Mouse (Mus musculus): ENCODE measurements around the gene Tnrc6c. TPM values are rescaled to one million over a fixed set of nuclear protein-coding genes. Genes with fewer than 3 reads are reported as not detected.

The Tnrc6c gene
- total and polyA plus RNA-seq, 3 experiments: 6.9 to 16.7 (median 12.8) TPM

- TF ChIP-seq CHD1 (IDR thresholded peaks at IDR 0.05; ENCODE audit: low read depth, low read length) (no peak), EP300 (IDR thresholded peaks at IDR 0.05; ENCODE audit: low read length) (peak; percentile 68), RCOR1 (conservative IDR thresholded peaks at IDR 0.05; ENCODE audit: low read depth, low read length) (no peak), ELF1 (IDR thresholded peaks at IDR 0.05; ENCODE audit: low read depth, low read length) (peak; percentile 92), ZMIZ1 (IDR thresholded peaks at IDR 0.05; ENCODE audit: low read depth, low read length) (0 out of 2 replicates have a peak, but pooled peaks have one; percentile 38), UBTF (IDR thresholded peaks at IDR 0.05; ENCODE audit: low read depth, low read length) (peak; percentile 98), CTCF (conservative IDR thresholded peaks at IDR 0.05 in 1 of 2, IDR thresholded peaks at IDR 0.05 in 1 of 2; ENCODE audit: low read depth in 2 of 2, low read length in 2 of 2) (peak in 1 of 2 experiments; percentile 31; a peak in 2 of 4 replicates), MAZ (IDR thresholded peaks at IDR 0.05; ENCODE audit: low read depth, low read length) (peak; percentile 88; the same call in 1 of the 2 replicates), MEF2A (IDR thresholded peaks at IDR 0.05; ENCODE audit: borderline replicate concordance, low read depth, low read length) (peak; percentile 59), POLR2AphosphoS2 (IDR thresholded peaks at IDR 0.05; ENCODE audit: low read depth, low read length) (0 out of 2 replicates have a peak, but pooled peaks have one; percentile 43), JUN (IDR thresholded peaks at IDR 0.05; ENCODE audit: insufficient read depth, low read depth, low read length) (no peak), RAD21 (IDR thresholded peaks at IDR 0.05; ENCODE audit: low read depth, low read length) (no peak), ETS1 (conservative IDR thresholded peaks at IDR 0.05; ENCODE audit: low read depth, low read length) (peak; percentile 12; the same call in 1 of the 2 replicates), NRF1 (IDR thresholded peaks at IDR 0.05; ENCODE audit: low read depth, low read length) (0 out of 2 replicates have a peak, but pooled peaks have one; percentile 27), POLR2A (IDR thresholded peaks at IDR 0.05; ENCODE audit: low read depth, low read length) (peak; percentile 71)
Measured at GRCm38 (mm10) chr11:117792281-117792888, 138.3 kb downstream of the Tnrc6c start (continued).

GRCm38 (mm10) chr11:117794035-117794551 is 140.0 kb downstream of the Tnrc6c start:
- H3K36me3 ChIP-seq (replicated peaks in 1 of 2; ENCODE audit: control insufficient read depth in 1 of 2, insufficient read depth in 1 of 2, low read length in 1 of 2): peaks cover 0 to 4% of the 10 kb centered on the region in 2 experiments
- no peak for DNase-seq (ENCODE audit: extremely low read depth)

GRCm38 (mm10) chr11:117796954-117797353 is 142.9 kb downstream of the Tnrc6c start:
- in situ Hi-C loops (cut with MboI; ENCODE audit: low pct_ligation_motif_present, low pct_unique_long_range_greater_than_20kb, low sequenced_read_pairs) (loop anchor here (5.0 kb wide), 1 partner anchor 410 kb away; no protein-coding TSS in a partner anchor), dilution Hi-C loops (cut with MboI; ENCODE audit: extremely low pct_ligation_motif_present, extremely low pct_unique_long_range_greater_than_20kb, low sequenced_read_pairs) (no loop called here)
- no peak overlapping the region for H3K4me3 ChIP-seq (replicated peaks in 1 of 3; ENCODE audit: low read depth in 2 of 3, low read length in 2 of 3, poor library complexity in 1 of 3)
- peak overlapping the region; percentile 6; the same call in 1 of the 2 replicates for H3K27ac ChIP-seq (ENCODE audit: insufficient read depth, low read depth)
- H3K27me3 ChIP-seq (replicated peaks): no peaks in the 10 kb centered on the region
- H3K79me2 ChIP-seq (replicated peaks; ENCODE audit: control insufficient read depth, extremely low read depth, insufficient read depth, poor library complexity, severe bottlenecking): no peaks in the 10 kb centered on the region
- H3K36me3 ChIP-seq (replicated peaks in 1 of 2; ENCODE audit: control insufficient read depth in 1 of 2, insufficient read depth in 1 of 2, low read length in 1 of 2): peaks cover 0 to 2% of the 10 kb centered on the region in 2 experiments
- no peaks in the 10 kb centered on the region for H3K9me3 ChIP-seq (replicated peaks; ENCODE audit: low read length)
- no peak overlapping the region for H3K4me2 ChIP-seq (ENCODE audit: insufficient read depth, low read depth, poor library complexity, severe bottlenecking)
- peaks cover 48 to 93% of the 10 kb centered on the region in 2 experiments for H3K4me1 ChIP-seq (ENCODE audit: control insufficient read depth in 1 of 2, insufficient read depth in 2 of 2)
- no peak for TF ChIP-seq CHD2 (IDR thresholded peaks at IDR 0.05; ENCODE audit: low read length)
- TF ChIP-seq BHLHE40 (IDR thresholded peaks at IDR 0.05; ENCODE audit: low read depth, low read length): peak; percentile 72
- peak; percentile 54 for TF ChIP-seq ELF1 (IDR thresholded peaks at IDR 0.05; ENCODE audit: low read depth, low read length)
- peak; percentile 78 for TF ChIP-seq TCF12 (IDR thresholded peaks at IDR 0.05; ENCODE audit: low read depth, low read length)
- peak; percentile 56; the same call in 1 of the 2 replicates for TF ChIP-seq EP300 (IDR thresholded peaks at IDR 0.05; ENCODE audit: low read length)
- no peak for TF ChIP-seq JUND (conservative IDR thresholded peaks at IDR 0.05; ENCODE audit: low read depth, low read length)
- peak; percentile 64 for TF ChIP-seq ETS1 (conservative IDR thresholded peaks at IDR 0.05; ENCODE audit: low read depth, low read length)
- TF ChIP-seq HCFC1 (IDR thresholded peaks at IDR 0.05; ENCODE audit: low read depth, low read length): no peak
- peak; percentile 81 for DNase-seq (ENCODE audit: extremely low read depth)
- no peak overlapping the region for H3K9ac ChIP-seq (ENCODE audit: insufficient read depth, low read depth)

More at GRCm38 (mm10) chr11:117794035-117794551, 140.0 kb downstream of the Tnrc6c start:
- TF ChIP-seq MXI1 (IDR thresholded peaks at IDR 0.05; ENCODE audit: low read depth, low read length) (no peak), MAX (IDR thresholded peaks at IDR 0.05; ENCODE audit: low read length) (no peak)
- Histone ChIP-seq H3K9ac (ENCODE audit: insufficient read depth, low read depth) (no peak overlapping the region), H3K27ac (ENCODE audit: insufficient read depth, low read depth) (no peak overlapping the region), H3K27me3 (replicated peaks) (no peaks in the 10 kb centered on the region), H3K79me2 (replicated peaks; ENCODE audit: control insufficient read depth, extremely low read depth, insufficient read depth, poor library complexity, severe bottlenecking) (no peaks in the 10 kb centered on the region), H3K4me2 (ENCODE audit: insufficient read depth, low read depth, poor library complexity, severe bottlenecking) (no peak overlapping the region), H3K9me3 (replicated peaks; ENCODE audit: low read length) (no peaks in the 10 kb centered on the region), H3K4me3 (replicated peaks in 1 of 3; ENCODE audit: low read depth in 2 of 3, low read length in 2 of 3, poor library complexity in 1 of 3) (no peak overlapping the region), H3K4me1 (ENCODE audit: control insufficient read depth in 1 of 2, insufficient read depth in 2 of 2) (peaks cover 49 to 87% of the 10 kb centered on the region in 2 experiments)
- dilution Hi-C loops (cut with MboI; ENCODE audit: extremely low pct_ligation_motif_present, extremely low pct_unique_long_range_greater_than_20kb, low sequenced_read_pairs) (no loop called here), in situ Hi-C loops (cut with MboI; ENCODE audit: low pct_ligation_motif_present, low pct_unique_long_range_greater_than_20kb, low sequenced_read_pairs) (loop anchor here (5.0 kb wide), 1 partner anchor 33 kb away; the partner anchor contains the start of genes Afmid and Tk1)
